Mouse (Mus musculus): ENCODE measurements at regions not wholly inside any gene's neighbourhood (a gene's known extent, or its start where the extent isn't known, plus 50 kb on each side); places are given as distances from the start of the nearest gene placed in this dataset.

DNA sequence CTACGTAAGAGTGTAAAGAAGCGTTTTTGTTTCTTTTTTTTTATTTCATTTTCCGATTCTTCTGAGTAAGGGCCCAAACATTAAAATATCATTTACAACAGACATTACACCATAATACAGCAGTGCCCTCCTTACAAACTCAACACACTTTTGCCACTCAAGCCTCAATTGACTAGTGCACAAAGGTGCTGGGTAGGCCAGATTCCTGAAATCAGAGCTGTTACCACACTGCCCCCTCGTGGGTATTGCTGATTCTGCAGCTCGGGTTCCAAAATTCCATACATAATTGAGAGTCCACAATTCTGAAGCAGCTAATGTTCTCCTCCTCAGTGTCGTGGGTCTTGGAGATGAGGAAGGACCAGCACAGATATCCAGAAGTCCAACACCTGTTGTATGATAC lies 82.5 kb upstream of the Lmcd1 start:
- TF ChIP-seq CTCF (IDR thresholded peaks at IDR 0.05; ENCODE audit: borderline replicate concordance, insufficient read depth, low read length) (peak; percentile 52; the same call in 1 of the 2 replicates), POLR2A (IDR thresholded peaks at IDR 0.05; ENCODE audit: low read depth, low read length) (no peak)

DNA sequence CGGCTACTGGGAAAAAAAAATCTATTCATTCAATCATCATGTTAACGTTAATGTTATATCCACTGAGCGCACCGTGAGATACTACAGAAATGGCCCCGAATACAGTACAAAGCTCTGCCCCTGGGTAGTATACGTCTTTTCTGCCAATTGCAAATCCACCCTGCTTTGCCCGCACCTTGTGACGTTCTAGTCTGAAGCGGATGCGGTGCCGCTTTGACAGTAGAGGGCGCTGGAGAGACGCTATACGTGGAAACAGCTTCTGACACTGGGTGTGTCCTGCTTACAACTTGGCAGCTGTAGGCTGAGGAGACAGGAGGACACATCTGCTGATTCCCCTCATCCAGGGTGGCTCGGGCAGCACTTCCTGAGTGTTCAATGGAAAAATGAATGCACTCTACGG lies 76.1 kb upstream of the Lmcd1 start:
- TF ChIP-seq POLR2A (IDR thresholded peaks at IDR 0.05; ENCODE audit: low read depth, low read length) (no peak), CTCF (IDR thresholded peaks at IDR 0.05; ENCODE audit: borderline replicate concordance, insufficient read depth, low read length) (peak; percentile 94)
- Histone ChIP-seq H3K4me3 (ENCODE audit: insufficient read depth, low read length) (no peak overlapping the region), H3K4me1 (ENCODE audit: control insufficient read depth, insufficient read depth, low read length) (no peaks in the 10 kb centered on the region), H3K27ac (ENCODE audit: insufficient read depth, low read length) (no peak overlapping the region)

More for the DNA sequence above, 82.5 kb upstream of the Lmcd1 start:
- Histone ChIP-seq H3K4me3 (ENCODE audit: insufficient read depth, low read length) (no peak overlapping the region), H3K27ac (ENCODE audit: insufficient read depth, low read length) (no peak overlapping the region), H3K4me1 (ENCODE audit: control insufficient read depth, insufficient read depth, low read length) (no peaks in the 10 kb centered on the region)

DNA sequence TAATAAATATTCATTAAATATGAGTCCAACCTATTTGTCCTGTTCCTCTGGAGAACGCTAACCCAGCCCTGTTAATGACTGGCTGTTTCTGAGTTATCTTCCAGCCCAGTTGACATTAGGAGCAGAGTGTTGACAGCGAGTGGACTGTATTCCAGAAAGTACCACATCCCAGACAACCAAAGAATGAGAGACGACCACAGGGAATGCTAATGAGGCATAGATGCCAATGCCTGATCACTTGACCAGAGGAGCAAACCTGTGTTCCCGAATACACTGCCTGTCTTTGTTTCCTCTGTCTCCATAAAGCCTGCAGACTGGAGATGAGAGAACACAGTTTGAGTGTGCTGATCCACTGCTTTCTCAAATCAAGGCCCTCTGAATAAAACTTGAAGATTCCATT lies 74.3 kb upstream of the Lmcd1 start:
- TF ChIP-seq CTCF (IDR thresholded peaks at IDR 0.05; ENCODE audit: borderline replicate concordance, insufficient read depth, low read length) (no peak), POLR2A (IDR thresholded peaks at IDR 0.05; ENCODE audit: low read depth, low read length) (no peak)
- Histone ChIP-seq H3K4me3 (ENCODE audit: insufficient read depth, low read length) (no peak overlapping the region), H3K4me1 (ENCODE audit: control insufficient read depth, insufficient read depth, low read length) (peaks cover 4% of the 10 kb centered on the region; the same call in 1 of the 2 replicates), H3K27ac (ENCODE audit: insufficient read depth, low read length) (peak overlapping the region; percentile 16; the same call in 1 of the 2 replicates)

DNA sequence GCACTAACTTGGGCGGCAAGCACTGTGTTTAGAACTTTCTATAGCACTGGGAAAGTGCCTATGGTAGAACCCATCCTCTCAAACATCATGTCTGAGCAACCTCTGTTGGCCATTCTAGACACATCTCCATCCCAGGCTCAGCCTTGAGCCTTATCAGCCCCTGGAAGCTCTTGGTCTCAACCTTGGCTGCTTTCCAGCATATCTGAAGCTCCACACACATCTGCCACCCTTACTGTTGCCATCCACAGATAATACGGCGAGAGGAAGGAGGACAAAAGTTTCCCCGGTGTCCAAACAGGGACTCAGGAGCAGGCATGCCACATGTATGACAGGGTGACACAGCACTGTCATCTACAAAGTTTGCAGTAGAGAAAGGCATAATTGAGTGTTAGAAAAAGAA lies 71.4 kb upstream of the Lmcd1 start:
- no peak for TF ChIP-seq POLR2A (IDR thresholded peaks at IDR 0.05; ENCODE audit: low read depth, low read length)
- Histone ChIP-seq H3K4me1 (ENCODE audit: control insufficient read depth, insufficient read depth, low read length) (peaks cover 4% of the 10 kb centered on the region; the same call in 1 of the 2 replicates), H3K4me3 (ENCODE audit: insufficient read depth, low read length) (no peak overlapping the region), H3K27ac (ENCODE audit: insufficient read depth, low read length) (no peak overlapping the region)

DNA sequence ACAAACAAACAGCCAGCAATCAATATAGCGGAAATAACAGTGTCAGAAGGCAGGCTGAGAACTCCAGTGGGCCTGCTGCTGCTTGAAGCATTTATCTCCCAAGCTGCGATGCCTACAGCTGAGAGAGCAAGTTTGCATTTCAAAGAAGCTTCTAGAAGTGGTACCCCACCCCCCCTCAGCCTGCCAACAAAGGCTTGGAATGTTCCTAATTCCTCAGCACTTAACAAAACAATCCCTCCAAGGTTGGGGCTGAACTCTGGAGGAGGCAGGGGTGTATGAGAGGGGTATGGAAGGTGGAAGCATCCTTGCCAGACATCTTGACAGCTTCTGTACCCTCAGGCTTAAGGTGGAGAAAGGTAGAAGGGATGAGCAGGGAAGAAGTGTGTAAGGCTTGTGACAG lies 70.2 kb upstream of the Lmcd1 start:
- H3K4me1 ChIP-seq (ENCODE audit: control insufficient read depth, insufficient read depth, low read length): peaks cover 4% of the 10 kb centered on the region; the same call in 1 of the 2 replicates
- H3K4me3 ChIP-seq (ENCODE audit: insufficient read depth, low read length): no peak overlapping the region
- no peak for TF ChIP-seq CTCF (IDR thresholded peaks at IDR 0.05; ENCODE audit: borderline replicate concordance, insufficient read depth, low read length)
- no peak for TF ChIP-seq POLR2A (IDR thresholded peaks at IDR 0.05; ENCODE audit: low read depth, low read length)
- H3K27ac ChIP-seq (ENCODE audit: insufficient read depth, low read length): no peak overlapping the region

DNA sequence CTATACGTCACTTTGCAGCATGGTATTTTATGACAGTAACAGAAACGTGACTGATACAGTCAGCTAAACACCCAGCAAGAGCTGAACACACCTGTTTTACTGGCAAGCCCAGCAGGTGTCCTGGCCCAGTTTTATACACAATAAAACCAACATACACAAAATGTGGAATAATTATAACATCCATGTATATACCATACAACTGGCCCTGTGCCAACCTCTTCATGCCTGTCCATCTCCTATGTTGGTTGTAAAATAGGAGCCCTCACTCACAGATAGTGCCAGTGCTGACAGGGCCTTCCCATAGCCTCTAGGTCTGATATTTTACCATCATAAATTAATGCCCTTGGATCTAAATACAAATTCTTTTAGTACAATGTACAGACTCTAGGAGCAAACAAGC lies 68.6 kb upstream of the Lmcd1 start:
- no peak overlapping the region for H3K27ac ChIP-seq (ENCODE audit: insufficient read depth, low read length)
- TF ChIP-seq POLR2A (IDR thresholded peaks at IDR 0.05; ENCODE audit: low read depth, low read length) (no peak), CTCF (IDR thresholded peaks at IDR 0.05; ENCODE audit: borderline replicate concordance, insufficient read depth, low read length) (no peak)
- peaks cover 4% of the 10 kb centered on the region; the same call in 1 of the 2 replicates for H3K4me1 ChIP-seq (ENCODE audit: control insufficient read depth, insufficient read depth, low read length)
- H3K4me3 ChIP-seq (ENCODE audit: insufficient read depth, low read length): no peak overlapping the region

DNA sequence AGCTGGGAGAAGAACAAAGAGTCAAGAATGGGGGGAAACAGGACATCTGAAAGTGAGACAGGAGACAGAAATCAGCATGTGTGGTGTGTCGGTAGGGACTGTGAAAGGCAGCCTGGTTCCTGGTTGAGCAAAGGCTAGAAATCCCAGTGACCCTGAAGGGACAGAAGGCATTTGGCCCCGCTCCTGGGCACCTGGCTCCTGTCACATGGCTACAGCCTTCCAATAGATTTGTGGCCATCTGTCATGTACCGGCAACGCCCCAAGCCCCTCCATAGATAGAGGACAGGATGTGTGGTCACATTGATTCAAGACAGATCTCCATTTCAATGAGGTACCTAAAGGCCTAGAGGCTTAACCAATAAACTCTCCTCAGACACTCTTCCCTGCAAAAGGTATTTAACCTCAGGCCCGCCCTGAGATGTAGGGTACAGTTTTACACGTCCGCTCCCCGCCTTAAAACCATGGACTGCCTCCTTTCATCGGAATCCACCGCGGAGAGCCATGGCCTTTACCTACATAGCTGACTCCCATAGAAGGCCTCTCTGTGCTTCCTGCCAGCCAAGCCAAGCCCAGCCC lies 68.0 kb upstream of the Lmcd1 start:
- Histone ChIP-seq H3K4me1 (ENCODE audit: control insufficient read depth, insufficient read depth, low read length) (peaks cover 7% of the 10 kb centered on the region; the same call in 1 of the 2 replicates), H3K27ac (ENCODE audit: insufficient read depth, low read length) (no peak overlapping the region), H3K4me3 (ENCODE audit: insufficient read depth, low read length) (no peak overlapping the region)
- TF ChIP-seq POLR2A (IDR thresholded peaks at IDR 0.05; ENCODE audit: low read depth, low read length): no peak
- TF ChIP-seq CTCF (IDR thresholded peaks at IDR 0.05; ENCODE audit: borderline replicate concordance, insufficient read depth, low read length): no peak

DNA sequence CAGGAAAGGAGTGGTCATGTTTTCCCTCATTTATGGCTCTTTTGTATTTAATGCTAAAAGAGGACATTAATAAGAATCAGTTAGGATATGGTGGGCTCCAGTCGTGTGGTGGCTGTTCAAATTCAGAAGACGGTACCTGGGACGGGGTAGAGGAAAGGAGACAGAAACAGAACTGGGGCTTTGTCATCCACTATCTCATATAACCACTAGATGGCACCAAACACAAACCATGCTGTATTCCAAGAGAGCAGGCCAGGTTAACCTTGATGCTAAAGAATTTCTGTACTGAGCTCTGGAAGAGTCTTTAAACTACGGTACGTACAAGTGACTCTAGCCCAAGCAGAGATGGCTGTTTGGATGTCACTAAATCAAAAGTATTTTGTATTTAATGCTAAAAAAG lies 66.3 kb upstream of the Lmcd1 start:
- no peak overlapping the region for H3K4me3 ChIP-seq (ENCODE audit: insufficient read depth, low read length)
- peaks cover 7% of the 10 kb centered on the region; the same call in 1 of the 2 replicates for H3K4me1 ChIP-seq (ENCODE audit: control insufficient read depth, insufficient read depth, low read length)
- TF ChIP-seq POLR2A (IDR thresholded peaks at IDR 0.05; ENCODE audit: low read depth, low read length): no peak
- no peak for TF ChIP-seq CTCF (IDR thresholded peaks at IDR 0.05; ENCODE audit: borderline replicate concordance, insufficient read depth, low read length)
- H3K27ac ChIP-seq (ENCODE audit: insufficient read depth, low read length): no peak overlapping the region

DNA sequence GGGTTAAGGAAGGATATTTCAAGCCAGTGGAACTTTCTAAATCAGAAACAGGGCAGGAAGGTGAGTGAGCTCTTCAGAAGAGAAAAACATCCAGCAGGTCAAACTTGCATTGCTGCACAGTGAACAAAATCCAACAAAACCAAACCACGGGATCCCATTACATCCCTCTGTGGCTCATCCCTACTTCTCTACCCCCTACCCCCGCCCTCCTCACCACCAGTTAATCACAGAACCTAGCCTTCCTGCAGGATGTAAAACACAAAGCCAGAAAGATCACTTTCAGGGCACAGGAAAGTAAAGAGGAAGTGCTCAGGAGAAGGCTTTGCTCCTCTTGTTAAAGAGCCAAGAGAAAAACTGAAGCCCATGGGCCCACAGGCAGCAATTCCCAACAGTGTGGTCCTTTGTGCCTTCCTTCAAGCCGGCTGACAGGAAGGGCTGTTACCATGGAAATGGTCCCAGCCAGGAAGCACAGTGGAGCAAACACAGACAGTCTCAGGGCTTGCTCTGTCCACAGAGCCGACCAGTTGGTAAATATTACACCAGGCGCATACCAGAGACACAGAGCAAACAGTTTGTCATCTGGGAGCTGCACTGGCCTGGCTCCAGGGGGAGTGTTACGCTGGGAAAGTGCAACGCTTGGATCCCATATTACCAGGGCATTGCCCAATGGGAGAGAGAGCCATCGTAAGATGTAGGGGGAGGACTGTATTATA lies 63.2 kb upstream of the Lmcd1 start:
- H3K4me3 ChIP-seq (ENCODE audit: insufficient read depth, low read length): no peak overlapping the region
- TF ChIP-seq CTCF (IDR thresholded peaks at IDR 0.05; ENCODE audit: borderline replicate concordance, insufficient read depth, low read length) (no peak), POLR2A (IDR thresholded peaks at IDR 0.05; ENCODE audit: low read depth, low read length) (no peak)
- H3K4me1 ChIP-seq (ENCODE audit: control insufficient read depth, insufficient read depth, low read length): peaks cover 2% of the 10 kb centered on the region; the same call in 1 of the 2 replicates
- peak overlapping the region; percentile 43; the same call in 1 of the 2 replicates for H3K27ac ChIP-seq (ENCODE audit: insufficient read depth, low read length)

DNA sequence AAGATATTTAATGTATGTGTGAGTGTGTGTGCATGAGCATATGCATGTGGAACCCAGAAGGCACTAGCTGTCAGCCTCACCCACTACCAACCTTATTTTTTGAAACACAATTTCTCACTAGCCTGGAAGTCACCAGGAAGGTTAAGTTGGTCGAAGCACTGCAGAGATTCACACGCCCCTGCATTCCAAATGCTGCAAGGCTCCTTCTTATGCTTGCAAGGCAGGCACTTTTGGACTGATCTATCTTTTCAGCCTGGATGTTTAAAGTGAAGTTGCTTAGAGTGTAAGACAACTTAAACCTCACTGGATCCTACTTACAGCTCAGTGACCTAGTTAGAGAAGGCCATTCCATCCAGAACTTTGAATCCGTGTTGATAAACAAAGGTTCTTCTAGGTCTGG lies 56.7 kb upstream of the Lmcd1 start:
- TF ChIP-seq POLR2A (IDR thresholded peaks at IDR 0.05; ENCODE audit: low read depth, low read length) (no peak), CTCF (IDR thresholded peaks at IDR 0.05; ENCODE audit: borderline replicate concordance, insufficient read depth, low read length) (no peak)
- Histone ChIP-seq H3K27ac (ENCODE audit: insufficient read depth, low read length) (no peak overlapping the region), H3K4me3 (ENCODE audit: insufficient read depth, low read length) (no peak overlapping the region), H3K4me1 (ENCODE audit: control insufficient read depth, insufficient read depth, low read length) (peaks cover 2% of the 10 kb centered on the region; the same call in 1 of the 2 replicates)
